Mouse (Mus musculus) gastrocnemius, postnatal 36 days (tissue): Measurements from ENCODE around the gene S100a9. TPM values are rescaled to one million over a fixed set of nuclear protein-coding genes. Genes with fewer than 3 reads are reported as not detected.

ENCODE experiments used
- DNase-seq, 2 experiments: peaks; one replicate each; pipeline ENCODE4 v3.0.0; 2022
- intact Hi-C: fragments of 180-260 bp; cut with DNase I; formaldehyde crosslinking; loops from one replicate; pipeline ENCODE4 v1.15.1; 2025
- long read RNA-seq, 2 experiments: library from polyadenylated mRNA; stranded (forward); transcript quantifications; one replicate each; pipeline ENCODE4 v2.0.0; 2021
- total RNA-seq, 2 experiments: library from RNA; stranded (reverse); gene quantifications; 2 replicates each; pipeline ENCODE4 v1.2.3; 2021

The S100a9 gene
- total RNA-seq, result not detected
- long read RNA-seq, experiment 1, result 0 reads
- long read RNA-seq, experiment 2, result 0 reads

DNA sequence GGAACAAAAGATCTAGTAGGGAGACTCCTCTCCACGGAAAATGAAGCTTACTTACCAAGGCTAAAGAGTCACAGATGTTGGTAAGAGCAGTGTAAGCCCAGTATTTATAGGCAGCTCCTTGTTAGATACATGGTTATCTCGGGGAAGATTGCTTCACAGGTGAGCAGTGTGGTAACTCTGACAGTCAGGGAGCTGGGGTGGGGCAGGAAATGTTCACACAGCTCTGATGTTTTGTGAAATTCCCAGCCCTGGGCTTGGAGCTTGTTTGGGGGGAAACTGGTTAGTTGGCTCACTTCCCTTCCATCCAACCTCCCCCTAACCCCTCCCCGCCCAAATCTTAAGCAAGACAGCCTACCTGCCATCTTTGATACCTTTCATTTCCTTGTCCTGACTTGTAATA is at the start of gene S100a9:
Gene S100a9, minus strand, starts transcription at position 109 of the 400 bp plus-strand sequence.
- intact Hi-C loops, result no loop called here
- DNase-seq, result no peak

- intact Hi-C loops, result no loop called here
- DNase-seq, result no peak
Measured at GRCm38 (mm10) chr3:90726606-90727005, 31.1 kb upstream of the S100a9 start, which contains the start of gene Pglyrp4. Gene Pglyrp4, plus strand, starts transcription at chr3:90726906.

DNA sequence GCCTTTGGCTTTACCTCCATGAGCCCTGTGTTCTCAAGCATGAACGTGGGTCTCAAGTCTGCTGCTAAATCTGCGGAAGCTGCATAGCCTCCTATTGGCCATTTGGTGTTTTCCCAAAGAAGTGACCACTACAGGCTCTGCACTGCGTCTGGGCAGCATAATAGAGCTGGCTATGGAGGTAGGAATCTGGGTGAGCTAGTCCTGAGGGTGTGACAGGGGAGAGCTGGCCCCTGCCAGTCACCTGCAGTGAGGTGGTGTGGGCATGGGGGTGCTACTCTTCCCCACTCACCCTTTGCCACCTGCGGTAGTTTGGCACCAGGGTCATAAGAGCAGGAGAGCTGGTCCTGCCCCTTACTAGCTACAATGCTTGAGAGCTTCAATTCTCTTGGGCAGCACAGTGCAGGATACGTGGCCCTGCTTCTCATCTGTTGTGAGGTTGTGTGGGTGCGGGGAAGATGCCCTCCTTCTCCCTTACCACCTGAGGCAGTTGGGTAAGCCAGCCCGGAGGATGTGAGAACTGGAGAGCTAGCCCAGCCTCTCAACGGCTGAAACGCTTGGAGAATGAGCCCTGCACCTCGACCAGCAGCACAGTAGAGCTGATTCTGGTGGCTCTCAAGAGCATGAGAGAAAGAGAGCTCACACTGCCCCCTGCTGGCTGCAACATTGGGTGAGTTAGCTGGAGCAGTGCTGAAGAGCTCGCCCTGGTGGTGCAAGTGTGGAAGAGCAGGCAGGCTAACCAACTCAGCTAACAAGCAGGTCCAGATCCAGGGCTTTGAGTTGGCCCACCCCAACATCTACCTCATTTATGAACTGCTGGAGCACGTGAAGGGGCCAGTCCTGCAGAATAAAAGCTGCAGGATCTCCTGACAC is 14.3 kb upstream of the S100a9 start:
- DNase-seq, result peak; percentile 69 to 75
- intact Hi-C loops, result loop anchor here (2.0 kb wide), 1 partner anchor 45 kb away; no protein-coding TSS in a partner anchor

GRCm38 (mm10) chr3:90708523-90709202 is 13.1 kb upstream of the S100a9 start:
- intact Hi-C loops, result loop anchor here (2.0 kb wide), 1 partner anchor 44 kb away; no protein-coding TSS in a partner anchor
- DNase-seq, result no peak

GRCm38 (mm10) chr3:90702244-90702643 is 6.7 kb upstream of the S100a9 start:
- no peak for DNase-seq
- intact Hi-C loops, result no loop called here

DNA sequence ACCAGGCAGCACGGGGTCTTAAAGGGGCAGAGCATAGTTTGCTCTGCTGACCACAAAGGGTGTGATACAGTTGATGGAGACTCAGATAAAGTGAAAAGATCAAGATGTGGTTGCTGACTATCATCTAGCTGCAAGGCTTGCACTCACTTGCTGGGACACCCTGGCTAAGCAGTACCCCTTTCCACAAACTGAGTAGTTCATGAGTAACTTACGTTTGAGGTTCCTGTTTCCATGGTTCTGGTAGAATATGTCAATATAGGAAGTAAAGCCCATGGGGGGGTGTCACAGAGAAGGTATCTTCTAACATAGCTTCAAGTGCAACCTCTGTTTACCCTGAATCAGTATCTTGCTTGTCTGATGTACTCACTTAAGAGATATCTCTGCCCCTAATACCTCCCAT is 2.0 kb downstream of the S100a9 start:
- no peak for DNase-seq
- intact Hi-C loops, result no loop called here

DNA sequence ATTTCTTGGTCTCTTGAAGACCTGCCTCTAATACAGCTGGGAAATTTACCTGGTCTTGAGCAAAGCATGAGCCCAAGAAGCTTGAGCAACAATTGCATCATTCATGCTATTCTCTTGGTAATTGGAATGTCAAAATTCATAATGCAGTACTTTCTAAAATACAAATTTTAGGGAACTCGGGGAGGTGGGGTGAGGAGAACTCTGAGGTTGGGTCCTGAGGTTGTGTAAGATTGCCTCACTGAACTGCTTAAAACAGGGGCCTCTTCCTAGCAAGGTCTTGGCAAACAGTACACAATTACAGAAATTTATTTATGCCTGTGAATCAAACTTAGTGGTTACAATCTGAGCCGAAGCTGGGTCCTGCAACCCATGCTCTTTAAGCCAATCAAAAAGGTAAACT is 8.7 kb downstream of the S100a9 start:
- DNase-seq, result no peak
- intact Hi-C loops, result no loop called here

DNA sequence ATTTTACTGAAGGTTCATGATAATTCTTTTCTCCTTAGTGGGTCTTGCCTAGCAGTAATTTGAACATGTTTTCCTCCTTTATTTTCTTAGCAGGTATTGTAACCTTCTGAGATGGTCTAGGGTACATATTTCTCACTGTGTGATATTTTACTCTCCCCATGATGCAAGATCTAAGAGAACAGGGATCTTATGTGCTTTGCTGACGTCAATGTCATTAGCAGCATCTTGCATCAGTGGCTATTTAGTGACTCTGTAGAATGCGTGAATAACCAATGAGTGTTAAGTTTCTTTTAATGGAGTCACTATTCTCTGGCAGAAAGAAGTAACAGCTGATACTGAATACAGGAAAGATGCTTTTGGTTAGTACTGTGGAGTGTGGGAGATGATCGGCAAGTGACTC is 11.6 kb downstream of the S100a9 start:
- intact Hi-C loops, result no loop called here
- DNase-seq, result no peak

GRCm38 (mm10) chr3:90678656-90679055 is 16.9 kb downstream of the S100a9 start:
- DNase-seq, result no peak
- intact Hi-C loops, result no loop called here

- no peak for DNase-seq
- intact Hi-C loops, result no loop called here
Measured at GRCm38 (mm10) chr3:90668846-90669245, 26.7 kb downstream of the S100a9 start, which contains the start of gene S100a8. Gene S100a8, plus strand, starts transcription at chr3:90668978.

- intact Hi-C loops, result loop anchor here (2.0 kb wide), 1 partner anchor 45 kb away; no protein-coding TSS in a partner anchor
Measured at GRCm38 (mm10) chr3:90664219-90664618, 31.3 kb downstream of the S100a9 start.

GRCm38 (mm10) chr3:90659364-90660044 is 36.0 kb downstream of the S100a9 start:
- no peak for DNase-seq
- intact Hi-C loops, result no loop called here

More at GRCm38 (mm10) chr3:90664219-90664618, 31.3 kb downstream of the S100a9 start:
- DNase-seq, result no peak

DNA sequence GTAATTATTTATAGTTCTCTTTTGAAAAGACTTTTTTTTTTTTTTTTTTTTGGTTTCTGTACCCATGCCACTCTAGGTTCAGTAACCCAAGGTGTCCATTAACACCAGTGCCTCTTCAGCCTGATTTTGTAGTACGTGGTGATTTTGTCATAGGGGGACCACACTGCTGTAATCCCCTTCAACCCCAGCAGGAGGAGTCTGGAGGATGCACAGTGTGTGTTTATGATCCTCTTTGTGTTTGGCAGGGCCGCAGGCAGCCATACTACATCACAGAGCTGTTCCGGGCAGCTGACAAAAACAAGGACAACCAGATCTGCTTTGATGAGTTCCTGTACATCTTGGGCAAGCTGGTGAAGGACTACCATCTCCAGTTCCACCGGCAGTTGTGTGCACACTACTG is 38.1 kb downstream of the S100a9 start:
- intact Hi-C loops, result no loop called here
- no peak for DNase-seq

DNA sequence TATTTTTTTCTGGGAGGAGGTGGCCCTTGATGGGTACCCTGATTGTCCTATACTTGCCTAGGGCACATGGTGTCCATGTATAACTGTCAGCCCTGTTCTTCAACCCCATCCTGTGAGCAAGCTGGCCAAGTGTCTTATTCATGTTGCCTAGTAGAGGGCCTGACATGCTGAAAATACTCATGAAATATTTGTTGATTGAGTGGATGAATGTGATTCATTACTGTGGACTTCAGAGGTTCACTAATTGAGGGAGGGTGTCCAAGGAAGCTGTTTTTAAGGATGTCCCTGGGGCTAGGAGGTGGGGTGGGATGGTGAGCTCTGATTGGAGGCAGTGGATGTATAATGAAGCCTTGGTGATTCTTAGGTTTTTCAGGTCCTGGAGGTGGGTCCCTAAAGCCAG is 41.8 kb downstream of the S100a9 start, which contains the start of gene S100a7a:
Gene S100a7a, plus strand, starts transcription at position 301 of the 400 bp plus-strand sequence.
- intact Hi-C loops, result no loop called here
- no peak for DNase-seq

- DNase-seq, result peak; percentile 36 to 56
- intact Hi-C loops, result no loop called here
Measured at GRCm38 (mm10) chr3:90652878-90653508, 42.5 kb downstream of the S100a9 start.

DNA sequence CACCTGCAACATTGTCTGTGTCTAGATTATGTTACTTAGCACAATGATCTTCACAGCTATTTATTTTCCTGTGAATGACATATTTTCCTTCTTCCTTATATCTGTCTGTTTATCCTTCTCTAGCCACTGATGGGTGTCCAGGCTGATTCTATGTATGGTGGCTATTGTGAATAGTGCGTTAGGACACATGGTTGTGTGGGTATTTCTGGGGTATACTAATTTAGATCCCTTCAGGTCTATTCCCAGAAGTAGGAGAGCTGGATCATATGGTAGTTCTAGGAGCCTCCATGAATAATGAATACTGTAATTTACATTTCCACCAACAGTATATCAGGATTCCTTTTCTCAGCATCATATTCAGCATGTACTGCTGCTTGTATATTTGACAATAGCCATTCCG is 45.7 kb downstream of the S100a9 start:
- no peak for DNase-seq
- intact Hi-C loops, result no loop called here

DNA sequence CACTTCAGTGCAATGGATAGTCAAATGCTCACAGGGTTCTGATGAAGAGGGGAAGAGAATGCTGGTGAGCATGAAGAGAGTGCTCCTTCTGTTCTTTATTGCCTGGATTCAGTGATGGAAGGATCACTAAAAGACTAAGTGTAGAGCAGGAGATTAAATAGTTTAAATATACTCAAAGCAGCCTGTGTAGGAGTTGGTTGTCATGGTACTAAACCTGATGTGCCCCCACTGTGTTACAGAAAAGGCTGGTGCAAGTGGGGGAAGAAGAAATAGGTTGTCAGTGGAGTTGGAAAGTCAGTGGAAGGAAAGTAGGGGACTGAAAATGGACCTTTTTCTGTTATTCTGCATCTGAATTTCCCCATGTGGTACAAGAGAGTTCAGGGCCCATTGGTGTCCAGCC is 46.5 kb downstream of the S100a9 start:
- no peak for DNase-seq
- intact Hi-C loops, result no loop called here

GRCm38 (mm10) chr3:90647291-90647690 is 48.2 kb downstream of the S100a9 start:
- intact Hi-C loops, result no loop called here
- DNase-seq, result no peak

- intact Hi-C loops, result no loop called here
Measured at GRCm38 (mm10) chr3:90644220-90644619, 51.3 kb downstream of the S100a9 start.

More at GRCm38 (mm10) chr3:90644220-90644619, 51.3 kb downstream of the S100a9 start:
- peak; percentile 33 to 36 for DNase-seq
